Mouse (Mus musculus) testis, adult 2 months (tissue): ENCODE measurements around the gene Il1rap. TPM values are rescaled to one million over a fixed set of nuclear protein-coding genes. Genes with fewer than 3 reads are reported as not detected.

Experiments used
- H3K27ac ChIP-seq: fragments of 200-500 bp; 2 replicates; pipeline ENCODE4 v1.5.1; 2012; ENCODE audit warnings: low read depth, low read length; ENCODE audit not compliant: control insufficient read depth, insufficient read depth
- H3K27me3 ChIP-seq: fragments of 200-500 bp; 2 replicates; pipeline ENCODE4 v1.6.1; 2012; ENCODE audit warnings: mild to moderate bottlenecking, low read length, moderate library complexity; ENCODE audit not compliant: control insufficient read depth, insufficient read depth
- H3K36me3 ChIP-seq: fragments of 200-500 bp; 2 replicates; pipeline ENCODE4 v1.6.1; 2012; ENCODE audit warnings: mild to moderate bottlenecking, low read length; ENCODE audit not compliant: control insufficient read depth, insufficient read depth
- H3K4me1 ChIP-seq: fragments of 200-500 bp; 2 replicates; pipeline ENCODE4 v1.6.1; 2012; ENCODE audit warnings: low read length; ENCODE audit not compliant: control insufficient read depth, insufficient read depth
- H3K4me3 ChIP-seq: fragments of 200-500 bp; 2 replicates; pipeline ENCODE4 v1.5.1; 2012; ENCODE audit warnings: low read depth, mild to moderate bottlenecking, low read length, moderate library complexity, mixed read lengths; ENCODE audit not compliant: control insufficient read depth
- CTCF ChIP-seq: fragments of 200-500 bp; IDR thresholded peaks from 2 replicates; pipeline ENCODE4 v1.5.1; 2012; ENCODE audit warnings: low read depth, mild to moderate bottlenecking, inconsistent platforms, low read length, moderate library complexity; ENCODE audit not compliant: control insufficient read depth, insufficient read depth, insufficient replicate concordance
- POLR2A ChIP-seq: fragments of 200-500 bp; IDR thresholded peaks from 2 replicates; pipeline ENCODE4 v1.6.1; 2012; ENCODE audit warnings: low read depth, mild to moderate bottlenecking, inconsistent platforms, low read length, moderate library complexity; ENCODE audit not compliant: control insufficient read depth
- polyA plus RNA-seq: library from polyadenylated mRNA; depleted of rRNA; stranded (reverse); fragments of >200 nt; gene quantifications from 2 replicates; pipeline ENCODE4 v1.2.3, GENCODE M21; 2012

The Il1rap gene
- polyA plus RNA-seq, 1 experiment, result 2.2 TPM

- Histone ChIP-seq H3K4me1 (peaks cover 3% of the 10 kb centered on the region; the same call in 1 of the 2 replicates), H3K27me3 (no peaks in the 10 kb centered on the region), H3K27ac (no peak overlapping the region), H3K4me3 (no peak overlapping the region), H3K36me3 (no peaks in the 10 kb centered on the region)
- TF ChIP-seq POLR2A, result no peak
These were observed 15.8 kb downstream of the Il1rap start for GRCm38 (mm10) chr16:26597307-26597706.

- Histone ChIP-seq H3K27me3 (no peaks in the 10 kb centered on the region), H3K4me3 (no peak overlapping the region), H3K36me3 (no peaks in the 10 kb centered on the region), H3K27ac (no peak overlapping the region), H3K4me1 (peaks cover 3% of the 10 kb centered on the region; the same call in 1 of the 2 replicates)
- TF ChIP-seq CTCF, result no peak
- no peak for TF ChIP-seq POLR2A
These were observed 17.1 kb downstream of the Il1rap start for GRCm38 (mm10) chr16:26598591-26598990.

GRCm38 (mm10) chr16:26601482-26601881, 20.0 kb downstream of the Il1rap start:
- Histone ChIP-seq H3K4me1 (peaks cover 3% of the 10 kb centered on the region; the same call in 1 of the 2 replicates), H3K4me3 (no peak overlapping the region), H3K36me3 (no peaks in the 10 kb centered on the region), H3K27me3 (no peaks in the 10 kb centered on the region), H3K27ac (no peak overlapping the region)
- TF ChIP-seq CTCF (no peak), POLR2A (no peak)

- H3K4me1 ChIP-seq, result no peaks in the 10 kb centered on the region
- H3K4me3 ChIP-seq, result no peak overlapping the region
- H3K27me3 ChIP-seq, result no peaks in the 10 kb centered on the region
- no peak overlapping the region for H3K27ac ChIP-seq
- TF ChIP-seq CTCF (no peak), POLR2A (no peak)
- no peaks in the 10 kb centered on the region for H3K36me3 ChIP-seq
These were observed 23.1 kb downstream of the Il1rap start for GRCm38 (mm10) chr16:26604621-26605020.

- no peak overlapping the region for H3K4me3 ChIP-seq
- H3K4me1 ChIP-seq, result no peaks in the 10 kb centered on the region
- TF ChIP-seq CTCF (no peak), POLR2A (no peak)
- no peaks in the 10 kb centered on the region for H3K36me3 ChIP-seq
- no peak overlapping the region for H3K27ac ChIP-seq
- H3K27me3 ChIP-seq, result no peaks in the 10 kb centered on the region
These were observed 26.5 kb downstream of the Il1rap start for GRCm38 (mm10) chr16:26608003-26608402.

GRCm38 (mm10) chr16:26610508-26610907, 29.0 kb downstream of the Il1rap start:
- Histone ChIP-seq H3K4me1 (no peaks in the 10 kb centered on the region), H3K27ac (no peak overlapping the region), H3K36me3 (no peaks in the 10 kb centered on the region), H3K4me3 (no peak overlapping the region), H3K27me3 (no peaks in the 10 kb centered on the region)
- no peak for TF ChIP-seq CTCF

GRCm38 (mm10) chr16:26612499-26613220, 31.2 kb downstream of the Il1rap start:
- H3K4me1 ChIP-seq, result no peaks in the 10 kb centered on the region
- no peak overlapping the region for H3K4me3 ChIP-seq
- H3K27ac ChIP-seq, result no peak overlapping the region
- H3K36me3 ChIP-seq, result no peaks in the 10 kb centered on the region
- no peaks in the 10 kb centered on the region for H3K27me3 ChIP-seq
- TF ChIP-seq CTCF (no peak), POLR2A (no peak)
